Mouse (Mus musculus): ENCODE results near the gene Mturn. TPM values are rescaled to one million over a fixed set of nuclear protein-coding genes. Genes with fewer than 3 reads are reported as not detected.

The Mturn gene
- total and polyA plus RNA-seq, 2 experiments from 2014 or later, result 107 to 241 TPM

DNA sequence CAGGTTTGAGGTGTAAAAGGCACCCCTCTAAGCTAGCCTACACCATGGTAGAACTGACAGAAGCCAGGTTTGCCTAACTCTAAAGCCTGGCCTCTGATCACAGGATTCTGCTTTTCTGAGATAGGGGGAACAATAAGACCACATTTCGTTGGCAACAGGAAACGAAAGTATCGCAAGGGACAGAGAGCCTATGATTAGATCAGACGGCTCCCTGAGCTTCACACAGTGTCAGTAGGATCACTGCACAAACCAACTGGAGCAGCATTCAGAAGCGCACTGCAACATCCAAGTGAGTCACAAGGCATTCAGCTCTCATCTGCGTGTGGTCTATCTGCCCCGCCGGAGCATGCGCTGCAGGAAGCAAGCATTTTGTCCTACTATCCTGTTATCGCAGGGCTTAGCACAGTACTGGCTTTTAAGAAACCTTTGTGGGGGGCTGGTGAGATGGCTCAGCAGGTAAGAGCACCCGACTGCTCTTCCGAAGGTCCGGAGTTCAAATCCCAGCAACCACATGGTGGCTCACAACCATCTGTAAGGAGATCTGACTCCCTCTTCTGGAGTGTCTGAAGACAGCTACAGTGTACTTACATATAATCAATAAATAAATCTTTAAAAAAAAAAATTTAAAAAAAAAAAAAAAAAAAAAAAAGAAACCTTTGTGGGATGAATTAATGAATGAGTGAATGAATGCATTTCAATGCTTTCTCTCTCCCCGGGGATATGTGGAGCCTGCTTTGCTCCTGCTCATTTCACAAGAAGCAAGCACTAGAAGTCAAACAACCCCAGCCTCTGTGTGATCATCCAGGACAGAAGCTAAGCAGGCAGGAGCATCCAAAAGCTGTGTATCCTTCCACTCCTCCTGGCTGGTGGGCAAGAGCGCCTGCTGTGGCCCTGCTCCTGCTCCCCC, 37.6 kb downstream of the Mturn start:
- Histone ChIP-seq H3K27me3 (ENCODE audit: insufficient read depth, low read length) (no peaks in the 10 kb centered on the region), H3K9ac (no peak overlapping the region), H3K27ac (ENCODE audit: low read depth, low read length) (no peak overlapping the region), H3K4me2 (ENCODE audit: low read depth) (no peak overlapping the region), H3K4me1 (ENCODE audit: insufficient read depth) (no peaks in the 10 kb centered on the region; the same call in 1 of the 2 replicates), H3K36me3 (ENCODE audit: insufficient read depth) (no peaks in the 10 kb centered on the region), H3K9me3 (ENCODE audit: low read length) (no peaks in the 10 kb centered on the region), H3K4me3 (ENCODE audit: low read depth, low read length) (no peak overlapping the region)
- DNase-seq (no peak), ATAC-seq (0 out of 2 replicates have a peak, but pooled peaks have one; percentile 10)
- TF ChIP-seq CTCF (IDR thresholded peaks at IDR 0.05; ENCODE audit: low read depth), result no peak
- WGBS, result 75% methylated on average over 15 of the region's 15 CpGs

DNA sequence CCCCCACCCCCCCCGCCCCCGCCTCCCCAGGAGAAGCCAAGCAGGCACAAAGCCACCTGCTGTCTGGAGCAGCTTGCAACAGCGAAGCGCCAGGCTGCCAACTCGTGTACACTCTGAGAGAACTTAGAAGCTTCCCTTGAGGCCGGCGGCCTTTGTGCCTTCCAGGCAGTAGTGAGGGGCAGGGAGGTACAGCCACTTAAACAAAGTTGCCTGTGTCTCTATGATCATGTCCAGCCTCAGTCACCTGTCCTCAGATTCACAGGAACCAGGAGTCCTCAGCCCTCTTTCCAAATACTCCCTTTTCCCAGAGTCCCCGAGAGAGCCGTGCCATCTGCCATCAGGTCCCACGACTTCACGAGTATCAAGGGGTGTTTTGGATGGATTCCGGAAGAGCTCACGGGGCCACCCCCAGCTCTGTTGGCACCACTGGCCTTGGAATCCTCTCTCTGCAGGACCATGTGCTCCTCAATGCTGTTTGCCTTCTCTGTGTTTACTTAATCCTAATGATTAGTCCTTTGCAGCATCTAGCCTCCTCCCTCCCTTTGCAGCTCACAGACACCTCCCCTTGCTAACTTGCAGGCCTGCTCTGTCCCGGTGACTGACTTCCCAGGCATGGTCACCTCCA, 38.4 kb downstream of the Mturn start:
- no peaks in the 10 kb centered on the region; the same call in 1 of the 2 replicates for H3K4me1 ChIP-seq (ENCODE audit: insufficient read depth)
- 20% methylated on average over 13 of the region's 14 CpGs for WGBS
- no peak overlapping the region for H3K4me2 ChIP-seq (ENCODE audit: low read depth)
- no peaks in the 10 kb centered on the region for H3K27me3 ChIP-seq (ENCODE audit: insufficient read depth, low read length)
- H3K9me3 ChIP-seq (ENCODE audit: low read length), result no peaks in the 10 kb centered on the region
- ATAC-seq (peak; percentile 81), DNase-seq (peak; percentile 77)
- H3K9ac ChIP-seq, result no peak overlapping the region
- TF ChIP-seq CTCF (IDR thresholded peaks at IDR 0.05; ENCODE audit: low read depth), result no peak
- H3K27ac ChIP-seq (ENCODE audit: low read depth, low read length), result peak overlapping the region; percentile 50; the same call in 1 of the 2 replicates
- no peaks in the 10 kb centered on the region for H3K36me3 ChIP-seq (ENCODE audit: insufficient read depth)
- no peak overlapping the region for H3K4me3 ChIP-seq (ENCODE audit: low read depth, low read length)

DNA sequence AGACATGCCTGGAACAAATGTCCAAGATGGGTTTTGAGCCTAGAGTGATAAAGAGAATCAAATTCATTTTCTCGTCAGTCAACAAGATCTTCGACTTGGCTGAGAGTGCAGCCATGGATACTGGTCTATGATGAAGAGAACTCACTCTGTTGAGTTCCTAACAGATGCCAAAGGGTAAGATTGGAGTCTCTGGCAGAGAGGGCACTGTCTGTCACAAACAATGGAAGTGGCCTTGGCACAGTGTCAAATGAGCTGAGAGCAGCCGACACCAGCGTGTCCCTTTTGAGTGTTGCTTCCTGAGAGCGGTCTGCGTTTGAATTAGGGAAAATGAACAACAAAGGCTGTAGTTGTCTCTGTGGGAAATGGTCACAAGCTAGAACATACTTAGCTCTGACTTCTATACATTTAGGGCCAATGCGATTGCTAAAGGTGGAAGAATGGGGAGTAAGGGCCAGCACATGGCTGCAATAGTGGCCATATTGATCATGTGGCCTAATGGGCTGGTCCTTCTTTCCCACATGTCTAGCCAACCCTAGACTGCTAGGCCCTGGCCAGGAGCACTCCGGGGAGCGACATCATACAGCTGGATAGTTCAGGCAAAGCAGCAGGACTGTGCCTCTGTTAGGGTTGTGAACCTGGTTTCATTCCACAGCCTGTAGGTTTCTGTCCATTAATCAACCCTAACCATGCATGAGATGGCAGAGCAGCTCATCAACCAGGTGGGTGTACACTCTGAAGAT, 39.3 kb downstream of the Mturn start:
- Histone ChIP-seq H3K27ac (ENCODE audit: low read depth, low read length) (no peak overlapping the region), H3K27me3 (ENCODE audit: insufficient read depth, low read length) (no peaks in the 10 kb centered on the region), H3K36me3 (ENCODE audit: insufficient read depth) (no peaks in the 10 kb centered on the region), H3K4me1 (ENCODE audit: insufficient read depth) (no peaks in the 10 kb centered on the region; the same call in 1 of the 2 replicates), H3K4me2 (ENCODE audit: low read depth) (no peak overlapping the region), H3K9me3 (ENCODE audit: low read length) (no peaks in the 10 kb centered on the region), H3K9ac (no peak overlapping the region), H3K4me3 (ENCODE audit: low read depth, low read length) (no peak overlapping the region)
- no peak for TF ChIP-seq CTCF (IDR thresholded peaks at IDR 0.05; ENCODE audit: low read depth)
- DNase-seq, result peak; percentile 62
- ATAC-seq, result peak; percentile 54
- 55% methylated on average over 9 of the region's 9 CpGs for WGBS

DNA sequence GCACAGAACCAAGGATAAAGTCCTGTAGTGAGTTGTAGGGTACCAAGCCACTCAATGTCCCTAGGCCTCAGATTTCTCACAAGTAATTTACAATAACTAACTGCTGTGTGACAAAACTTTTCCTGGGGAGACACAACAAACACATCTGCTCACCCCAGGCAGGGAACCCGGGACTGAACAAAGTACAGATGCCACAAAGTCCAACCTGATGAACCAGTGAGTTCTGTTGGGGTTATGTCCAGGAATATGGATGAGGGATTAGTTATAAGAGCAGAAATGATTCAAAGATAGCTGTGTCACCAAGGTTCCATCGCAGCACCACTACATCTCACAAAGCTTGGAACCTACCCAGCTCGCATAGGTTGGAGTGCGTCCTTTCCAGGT, 39.8 kb downstream of the Mturn start:
- Histone ChIP-seq H3K27me3 (ENCODE audit: insufficient read depth, low read length) (no peaks in the 10 kb centered on the region), H3K4me2 (ENCODE audit: low read depth) (no peak overlapping the region), H3K27ac (ENCODE audit: low read depth, low read length) (no peak overlapping the region), H3K4me1 (ENCODE audit: insufficient read depth) (no peaks in the 10 kb centered on the region; the same call in 1 of the 2 replicates), H3K36me3 (ENCODE audit: insufficient read depth) (no peaks in the 10 kb centered on the region), H3K4me3 (ENCODE audit: low read depth, low read length) (no peak overlapping the region), H3K9me3 (ENCODE audit: low read length) (no peaks in the 10 kb centered on the region), H3K9ac (no peak overlapping the region)
- ATAC-seq (no peak), DNase-seq (no peak)
- 92% methylated on average over 4 of the region's 4 CpGs for WGBS
- TF ChIP-seq CTCF (IDR thresholded peaks at IDR 0.05; ENCODE audit: low read depth), result no peak

- Histone ChIP-seq H3K9me3 (ENCODE audit: low read length) (no peaks in the 10 kb centered on the region), H3K4me1 (ENCODE audit: insufficient read depth) (no peaks in the 10 kb centered on the region), H3K9ac (no peak overlapping the region), H3K4me2 (ENCODE audit: low read depth) (no peak overlapping the region), H3K27me3 (ENCODE audit: insufficient read depth, low read length) (no peaks in the 10 kb centered on the region), H3K27ac (ENCODE audit: low read depth, low read length) (no peak overlapping the region), H3K36me3 (ENCODE audit: insufficient read depth) (no peaks in the 10 kb centered on the region), H3K4me3 (ENCODE audit: low read depth, low read length) (no peak overlapping the region)
- WGBS, result 94% methylated on average over 6 of the region's 6 CpGs
- ATAC-seq, result no peak
- TF ChIP-seq CTCF (IDR thresholded peaks at IDR 0.05; ENCODE audit: low read depth), result no peak
- DNase-seq, result no peak
Measured at GRCm38 (mm10) chr6:54726309-54726708, 44.9 kb downstream of the Mturn start.

DNA sequence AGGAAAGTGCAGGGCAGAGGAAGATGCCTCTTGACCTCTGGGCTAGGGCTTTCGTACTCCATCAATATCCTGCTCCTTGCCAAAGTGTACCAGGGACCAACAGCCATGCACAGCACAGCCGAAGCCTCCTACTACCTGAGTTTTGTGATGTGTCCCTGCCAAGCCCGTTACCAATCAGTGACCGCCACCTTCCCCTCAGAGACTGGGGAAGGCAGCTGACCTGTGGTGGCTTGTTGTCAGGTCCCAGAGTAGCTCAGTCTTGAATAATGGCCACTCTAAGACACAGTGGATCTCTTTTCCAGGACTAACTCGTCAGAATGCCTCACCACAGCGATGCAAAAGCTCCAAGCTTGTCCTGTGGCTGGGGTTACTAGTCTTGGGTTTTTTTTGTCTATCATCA, 45.4 kb downstream of the Mturn start:
- Histone ChIP-seq H3K27me3 (ENCODE audit: insufficient read depth, low read length) (no peaks in the 10 kb centered on the region), H3K4me2 (ENCODE audit: low read depth) (no peak overlapping the region), H3K36me3 (ENCODE audit: insufficient read depth) (no peaks in the 10 kb centered on the region), H3K9me3 (ENCODE audit: low read length) (no peaks in the 10 kb centered on the region), H3K4me1 (ENCODE audit: insufficient read depth) (no peaks in the 10 kb centered on the region), H3K9ac (no peak overlapping the region), H3K27ac (ENCODE audit: low read depth, low read length) (no peak overlapping the region), H3K4me3 (ENCODE audit: low read depth, low read length) (no peak overlapping the region)
- WGBS, result 90% methylated on average over 6 of the region's 6 CpGs
- ATAC-seq (no peak), DNase-seq (no peak)
- TF ChIP-seq CTCF (IDR thresholded peaks at IDR 0.05; ENCODE audit: low read depth), result no peak
